Mouse (Mus musculus): Measurements from ENCODE around the gene Commd9.
A peak's percentile ranks its signal among the peaks of the same experiment; 100 is the strongest.

The Commd9 gene

DNA sequence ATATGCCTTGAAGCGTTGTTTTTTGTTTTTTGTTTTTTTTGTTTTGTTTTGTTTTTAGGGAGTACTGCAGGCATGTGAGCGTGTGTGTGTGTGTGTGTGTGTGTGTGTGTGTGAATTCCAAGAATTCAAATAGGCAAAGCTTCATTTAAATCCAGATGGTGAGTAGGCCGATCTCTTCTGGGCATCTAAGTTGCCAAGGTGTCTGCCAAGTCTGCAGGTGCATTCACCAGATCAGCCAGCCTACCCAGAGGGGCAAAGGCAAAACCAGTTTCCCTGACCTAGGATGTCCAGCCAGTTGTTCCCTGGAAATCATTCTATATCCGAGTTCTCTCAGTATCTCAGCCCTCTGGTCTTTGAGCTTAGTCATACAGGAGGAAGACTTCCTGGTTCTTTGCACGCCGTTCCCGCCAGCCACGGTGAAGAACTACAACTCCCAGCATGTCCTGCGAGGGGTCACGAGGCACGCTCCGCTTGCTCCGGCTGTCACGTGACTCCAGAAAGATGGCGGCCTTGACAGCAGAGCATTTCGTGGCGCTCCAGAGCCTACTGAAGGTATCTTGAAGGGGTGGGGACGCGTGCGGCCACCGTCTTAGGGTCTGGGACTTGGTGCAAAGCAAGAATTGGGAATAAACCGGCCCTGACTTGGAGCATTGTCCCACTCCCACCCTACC lies at the start of gene Commd9:
Gene Commd9, plus strand, starts transcription at position 480 of the 671 bp plus-strand sequence.
- DNase-seq (ENCODE audit: low spot score), result peak; percentile 88

DNA sequence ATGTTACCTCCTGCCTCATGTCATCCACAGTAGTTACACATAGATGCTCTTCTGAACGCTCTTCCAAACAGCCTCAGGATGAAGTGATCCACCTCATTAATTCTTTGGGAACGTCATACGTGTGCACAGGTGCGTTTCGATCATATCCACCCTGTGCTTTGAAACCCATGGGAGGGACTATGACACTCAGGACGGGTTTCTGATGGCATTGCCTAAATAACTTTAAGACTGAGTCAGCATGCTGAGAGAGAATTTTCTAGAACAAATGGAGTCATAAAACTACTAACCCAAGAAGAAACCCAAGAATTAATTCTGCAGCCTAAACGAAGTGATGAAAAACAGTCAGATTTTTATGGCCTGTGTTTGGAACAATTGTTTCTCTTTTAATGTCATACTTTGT lies 43.3 kb upstream of the Commd9 start:
- no peak for DNase-seq (ENCODE audit: low spot score)

DNA sequence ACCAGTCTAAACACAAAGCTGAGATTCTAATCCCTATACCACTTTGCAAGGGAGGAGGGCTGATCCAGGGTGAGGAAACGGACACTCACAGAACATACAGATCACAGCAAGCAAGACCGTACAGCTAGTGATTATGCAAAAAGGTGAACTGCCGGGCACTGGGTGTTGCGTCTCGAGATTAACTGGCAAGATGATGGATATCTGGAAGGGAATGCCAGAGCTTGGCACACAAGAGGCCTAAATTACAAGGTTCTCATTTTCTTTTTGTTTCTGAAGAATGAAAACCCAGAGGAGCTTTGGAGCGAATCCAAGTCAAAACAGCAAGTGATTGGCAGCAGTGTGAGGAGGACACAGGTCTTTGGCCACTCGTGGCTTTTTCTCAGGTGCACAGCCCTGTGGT lies 31.3 kb upstream of the Commd9 start:
- no peak for DNase-seq (ENCODE audit: low spot score)

DNA sequence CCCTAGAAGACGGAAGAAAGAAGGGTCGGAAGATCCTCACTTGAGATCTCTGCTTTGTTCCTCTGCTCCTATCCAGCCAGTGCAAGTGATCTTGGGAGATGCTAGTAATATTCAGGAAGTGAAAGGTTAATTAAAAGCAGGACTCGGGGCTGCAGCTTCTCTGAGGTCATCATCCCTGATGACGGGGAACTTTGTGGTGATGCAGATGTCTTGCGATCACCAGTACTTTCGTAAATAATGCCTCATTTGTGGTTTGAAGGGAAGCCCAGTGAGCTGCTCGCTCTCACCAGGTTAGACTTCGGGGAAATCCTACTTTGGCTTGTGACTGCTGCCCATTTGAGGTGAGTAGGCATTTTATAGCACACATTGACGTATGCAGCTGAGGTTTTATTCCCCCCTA lies 29.9 kb upstream of the Commd9 start:
- DNase-seq (ENCODE audit: low spot score), result no peak

DNA sequence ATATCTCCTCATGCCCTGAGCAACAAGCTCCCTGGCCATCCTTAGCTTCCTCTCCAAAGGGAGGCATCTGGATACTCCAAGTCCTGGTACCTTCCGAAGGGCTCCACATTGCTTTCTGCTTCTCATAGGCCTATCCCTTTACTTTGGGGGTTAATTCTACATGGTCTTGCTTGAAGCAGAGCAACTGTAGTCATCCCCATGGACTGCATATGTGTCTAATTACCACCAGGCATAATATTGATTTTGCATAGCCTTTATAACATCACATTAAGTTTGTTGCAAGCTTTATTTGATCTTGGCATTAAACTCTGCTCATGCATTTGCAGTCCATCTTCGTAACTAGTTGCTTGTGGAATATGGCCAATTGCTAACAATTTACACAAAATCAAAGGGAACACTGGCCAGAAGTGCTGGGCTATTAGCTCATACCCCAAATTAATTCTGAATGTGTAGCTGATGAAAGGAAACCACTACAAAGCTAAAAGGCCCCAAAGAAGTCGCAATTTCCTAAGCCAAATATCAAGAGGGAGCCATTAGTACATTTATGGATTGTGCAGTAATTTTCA lies 25.0 kb upstream of the Commd9 start:
- no peak for DNase-seq (ENCODE audit: low spot score)

DNA sequence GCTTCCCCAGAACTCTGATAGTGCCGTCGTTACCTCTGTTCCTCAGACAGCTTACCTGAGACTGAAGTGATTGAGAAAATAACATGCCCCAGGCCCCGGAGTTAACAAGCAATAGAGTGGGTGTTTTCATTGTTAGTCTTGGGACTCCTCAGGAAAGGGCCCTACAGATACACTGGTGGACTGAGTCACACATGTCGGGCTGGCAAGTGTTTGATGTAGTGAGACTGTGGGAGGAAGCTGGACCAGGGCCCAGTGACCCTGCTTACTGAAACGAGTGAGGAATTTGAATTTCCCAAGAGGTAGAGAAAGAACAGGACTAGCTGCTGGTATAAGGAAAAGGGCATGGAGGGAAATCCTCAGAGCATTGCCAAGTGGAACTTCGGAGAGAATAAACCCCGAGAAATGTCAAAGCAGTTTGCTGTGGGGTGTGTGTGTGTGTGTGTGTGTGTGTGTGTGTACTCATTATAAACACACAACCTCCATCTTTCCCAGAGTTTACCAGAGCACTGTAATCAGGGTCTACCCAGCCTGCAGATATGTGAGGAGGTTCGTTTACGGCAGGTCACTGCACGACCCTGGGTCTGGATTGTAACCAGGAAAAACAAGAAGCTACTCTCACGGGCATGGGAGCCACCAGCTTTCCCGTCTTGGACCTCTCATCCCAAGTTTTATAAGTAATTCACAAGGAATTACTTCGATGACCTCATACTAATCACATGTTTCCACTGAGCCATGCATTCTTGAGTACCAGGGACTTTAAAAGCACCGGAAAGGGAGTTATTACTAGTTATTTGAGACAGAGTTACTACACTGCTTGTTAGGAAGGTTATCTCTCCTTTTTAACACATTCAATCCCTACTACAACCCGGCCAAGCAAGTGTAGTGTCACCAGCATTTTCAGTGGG lies 23.6 kb upstream of the Commd9 start:
- peak; percentile 47 for DNase-seq (ENCODE audit: low spot score)

DNA sequence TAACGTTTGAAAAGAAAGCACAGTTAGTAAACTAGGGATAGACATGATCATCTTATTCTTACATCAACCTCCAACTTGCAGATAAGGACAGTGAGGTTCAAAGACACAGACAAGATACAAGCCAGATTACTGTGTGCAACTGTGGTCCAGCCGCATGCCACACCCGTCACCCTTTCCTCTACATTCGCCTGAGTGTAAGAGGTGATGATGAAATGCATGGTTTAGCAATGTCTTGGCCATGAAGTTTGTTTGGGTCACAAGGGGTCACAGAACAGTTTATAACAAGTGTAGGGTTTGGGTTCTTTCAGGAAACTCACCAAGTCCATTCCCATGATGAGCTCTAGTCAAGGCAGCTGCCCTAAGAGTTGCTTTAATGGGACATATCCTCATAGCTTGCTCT lies 17.4 kb upstream of the Commd9 start:
- DNase-seq (ENCODE audit: low spot score), result no peak

DNA sequence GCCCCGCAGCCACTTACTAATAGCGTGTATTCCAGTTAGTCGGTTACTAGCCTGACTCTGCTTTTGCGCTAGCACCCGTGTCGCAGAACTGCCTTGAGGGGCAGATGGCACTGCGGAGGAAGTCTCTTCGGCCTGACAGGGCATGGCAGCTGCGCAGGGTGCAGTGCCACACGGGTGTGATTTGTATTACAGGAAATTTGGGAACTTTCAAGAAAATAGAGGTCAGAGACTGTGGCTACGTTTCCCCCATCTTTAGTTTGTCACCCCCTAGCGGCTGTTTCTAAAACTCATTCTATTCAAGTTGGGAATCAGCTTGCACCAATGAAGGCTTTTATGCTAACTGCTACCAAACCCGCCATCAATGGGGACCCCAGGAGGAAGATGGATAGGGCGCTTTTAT lies 14.9 kb upstream of the Commd9 start:
- no peak for DNase-seq (ENCODE audit: low spot score)

DNA sequence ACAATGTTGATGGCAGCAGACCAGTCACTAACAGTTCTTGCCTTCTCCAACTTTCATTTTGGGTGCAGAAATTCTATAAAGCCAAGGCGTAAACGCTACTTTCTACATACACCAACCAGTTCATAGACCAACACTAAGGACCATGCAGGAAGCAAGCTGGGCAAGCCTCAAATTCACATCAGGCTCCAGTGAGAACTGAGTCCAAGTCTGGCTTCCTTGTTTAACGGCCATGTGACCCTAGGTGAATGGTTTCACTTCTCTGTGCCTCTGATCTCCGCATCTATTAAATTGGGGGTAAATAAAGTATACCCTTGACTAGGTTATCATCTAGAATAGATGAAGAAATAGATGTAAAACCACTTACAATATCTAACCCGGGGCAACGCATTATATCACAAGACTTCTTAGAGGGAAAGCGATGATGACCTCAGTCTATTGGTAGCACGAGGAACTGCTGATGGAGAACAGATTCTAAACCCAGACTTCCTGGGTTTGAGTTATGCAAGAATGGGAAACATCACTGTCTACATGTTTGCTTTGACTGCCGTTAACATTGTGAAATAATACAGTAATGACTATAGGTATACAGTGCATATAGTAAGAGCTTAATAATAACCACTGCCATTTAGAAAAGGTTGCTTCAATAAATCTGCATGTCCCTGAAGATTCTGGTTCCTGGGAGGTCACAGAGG lies 4.4 kb upstream of the Commd9 start:
- DNase-seq (ENCODE audit: low spot score), result no peak

DNA sequence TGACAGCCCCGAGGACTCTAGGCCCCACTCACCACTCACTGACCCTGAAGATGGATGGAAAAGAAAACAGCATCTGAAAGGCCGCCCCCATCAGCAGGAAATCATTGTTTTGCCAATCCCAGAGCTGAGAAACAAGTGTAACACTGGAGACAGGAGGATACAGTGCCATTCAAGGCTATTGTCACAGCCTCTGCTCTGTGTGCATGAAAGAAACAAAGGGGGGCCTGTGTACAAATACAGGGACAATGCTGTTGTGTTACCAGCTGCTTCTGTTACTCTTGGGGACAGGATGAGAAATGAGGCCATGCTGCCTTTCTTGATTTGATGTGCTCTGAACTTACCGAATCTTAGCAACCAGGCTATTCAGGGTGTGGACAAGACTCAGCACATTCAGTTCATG lies 3.0 kb upstream of the Commd9 start, which contains the start of gene Prr5l:
Gene Prr5l, minus strand, starts transcription at position 30 of the 400 bp plus-strand sequence.
- DNase-seq (ENCODE audit: low spot score), result no peak

DNA sequence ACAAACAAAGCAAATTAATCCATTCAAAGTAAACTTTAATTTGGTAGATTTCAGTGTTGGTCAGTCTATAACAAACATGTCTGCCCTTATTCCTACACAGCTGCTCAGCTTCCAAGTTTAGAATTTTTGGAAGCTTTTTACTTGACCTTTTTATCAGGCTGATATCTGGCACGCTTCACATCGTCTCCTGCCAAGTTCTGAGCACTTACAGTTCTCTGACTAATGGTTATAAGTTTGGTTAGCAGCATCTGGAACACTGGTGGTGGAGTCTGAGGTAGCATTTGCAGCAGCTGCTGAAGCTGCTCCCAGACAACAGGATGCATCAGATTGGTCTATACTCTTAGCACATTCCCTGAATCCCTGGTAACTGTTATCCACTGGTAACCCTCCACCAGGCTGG lies 1.8 kb upstream of the Commd9 start:
- no peak for DNase-seq (ENCODE audit: low spot score)

DNA sequence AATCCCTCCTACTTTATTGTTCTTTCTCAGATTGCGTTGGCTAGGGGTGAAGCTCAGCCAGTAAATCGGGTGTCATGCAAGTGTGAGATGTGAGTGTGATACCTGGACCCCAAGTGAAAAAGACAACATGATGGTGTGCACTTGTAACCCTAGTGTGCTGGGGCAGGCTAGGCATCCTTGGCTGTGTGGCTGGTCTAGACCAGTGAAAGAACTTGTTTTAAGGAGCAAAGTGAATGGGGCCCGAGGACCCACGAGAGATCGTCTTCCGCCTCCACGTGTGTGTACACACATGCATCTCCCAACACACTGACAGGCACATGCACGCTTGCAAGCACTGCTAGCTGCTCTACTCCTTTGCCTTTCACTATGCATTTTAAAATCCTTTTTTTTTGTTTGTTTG lies 2.8 kb downstream of the Commd9 start:
- no peak for DNase-seq (ENCODE audit: low spot score)

DNA sequence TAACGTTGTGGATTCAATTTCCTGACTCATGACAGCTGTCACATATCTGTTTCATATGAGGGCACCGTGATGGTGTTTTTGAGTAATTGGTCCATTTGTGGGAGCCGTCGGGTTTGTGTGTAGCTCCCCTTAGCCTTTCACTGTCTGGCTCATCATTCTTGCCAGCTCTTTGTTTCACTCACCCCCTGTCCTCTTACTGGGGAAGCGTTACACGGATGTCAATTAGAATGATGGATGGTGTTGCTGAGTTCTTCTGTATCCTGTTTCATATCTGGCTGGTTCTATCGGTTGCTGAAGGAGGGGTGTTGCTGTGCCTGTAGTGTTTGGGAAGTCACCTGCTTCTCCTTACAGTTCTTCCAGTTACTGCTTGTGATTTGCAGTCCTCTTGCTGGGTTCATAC lies 5.1 kb downstream of the Commd9 start:
- DNase-seq (ENCODE audit: low spot score), result no peak

DNA sequence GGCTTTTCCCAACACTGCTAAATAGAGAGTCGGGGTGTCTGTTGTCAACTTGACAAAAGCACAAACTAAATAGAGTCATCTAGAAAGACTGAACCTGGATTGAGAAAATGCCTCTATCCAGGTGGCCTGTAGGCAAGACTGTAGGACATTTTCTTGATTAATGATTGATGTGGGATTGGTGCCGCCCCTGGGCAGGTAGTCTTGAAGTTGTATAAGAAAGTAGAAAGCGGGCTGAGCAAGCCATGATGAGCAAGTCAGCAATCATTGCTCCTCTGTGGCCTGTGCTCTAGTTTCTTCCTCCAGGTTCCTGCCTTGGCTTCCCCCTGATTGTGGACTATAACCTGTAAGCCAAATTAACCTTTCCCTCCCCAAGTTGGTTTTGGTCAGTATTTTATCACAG lies 8.1 kb downstream of the Commd9 start:
- DNase-seq (ENCODE audit: low spot score), result no peak

DNA sequence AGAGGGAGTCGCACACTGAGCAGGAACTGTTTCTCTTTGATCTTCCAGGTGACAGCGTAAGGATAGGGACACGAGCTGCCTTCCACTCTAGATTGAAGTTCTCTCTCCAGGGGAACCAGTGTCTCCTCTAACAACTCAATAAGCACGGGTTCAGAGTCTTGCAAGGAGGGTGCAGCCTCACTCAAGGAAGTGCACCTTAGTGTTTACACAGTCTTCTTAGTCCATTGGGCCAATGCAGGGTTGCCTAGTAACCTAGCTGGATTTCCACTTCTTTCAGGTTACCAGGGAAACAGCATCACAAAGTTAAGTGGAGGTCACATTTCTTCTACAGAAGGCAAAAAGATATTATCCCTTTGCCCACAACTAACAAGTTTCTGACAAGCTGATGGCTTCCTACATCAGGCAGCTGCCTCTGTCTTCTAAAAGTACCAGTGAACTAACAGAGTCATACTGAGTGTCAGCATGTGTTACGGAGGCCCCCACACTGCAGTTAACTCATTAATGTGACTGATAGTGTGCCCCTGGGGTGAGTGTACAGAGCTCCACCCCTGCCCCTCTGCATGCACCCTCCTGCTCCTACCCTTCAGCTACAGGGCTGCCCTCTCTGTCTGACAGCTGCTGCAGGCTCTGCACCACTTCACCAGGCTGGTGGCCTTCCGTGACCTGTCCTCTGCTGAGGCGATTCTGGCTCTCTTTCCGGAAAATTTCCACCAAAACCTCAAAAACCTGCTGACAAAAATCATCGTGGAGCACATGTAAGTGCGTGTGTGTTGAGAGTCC lies 10.6 kb downstream of the Commd9 start:
- DNase-seq (ENCODE audit: low spot score), result no peak

DNA sequence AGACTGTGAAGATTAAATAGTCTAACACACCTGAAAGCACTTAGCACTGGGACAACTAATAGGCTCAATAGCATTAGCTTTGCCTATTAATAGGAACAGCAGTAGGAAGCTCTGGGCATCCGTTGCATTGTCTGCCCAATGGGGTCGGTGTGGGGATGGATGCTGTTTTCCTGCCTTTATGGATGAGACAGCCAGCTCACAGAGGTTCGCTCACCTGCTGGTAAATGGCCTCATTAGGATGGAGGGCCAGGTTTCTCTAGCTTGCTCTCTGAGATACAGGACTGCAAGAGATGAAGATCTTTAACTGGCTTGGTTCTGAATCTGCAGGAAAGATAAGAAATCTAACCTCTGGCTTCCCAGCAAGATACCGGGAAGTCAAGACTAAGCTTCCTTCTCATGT lies 16.1 kb downstream of the Commd9 start:
- DNase-seq (ENCODE audit: low spot score), result no peak

DNA sequence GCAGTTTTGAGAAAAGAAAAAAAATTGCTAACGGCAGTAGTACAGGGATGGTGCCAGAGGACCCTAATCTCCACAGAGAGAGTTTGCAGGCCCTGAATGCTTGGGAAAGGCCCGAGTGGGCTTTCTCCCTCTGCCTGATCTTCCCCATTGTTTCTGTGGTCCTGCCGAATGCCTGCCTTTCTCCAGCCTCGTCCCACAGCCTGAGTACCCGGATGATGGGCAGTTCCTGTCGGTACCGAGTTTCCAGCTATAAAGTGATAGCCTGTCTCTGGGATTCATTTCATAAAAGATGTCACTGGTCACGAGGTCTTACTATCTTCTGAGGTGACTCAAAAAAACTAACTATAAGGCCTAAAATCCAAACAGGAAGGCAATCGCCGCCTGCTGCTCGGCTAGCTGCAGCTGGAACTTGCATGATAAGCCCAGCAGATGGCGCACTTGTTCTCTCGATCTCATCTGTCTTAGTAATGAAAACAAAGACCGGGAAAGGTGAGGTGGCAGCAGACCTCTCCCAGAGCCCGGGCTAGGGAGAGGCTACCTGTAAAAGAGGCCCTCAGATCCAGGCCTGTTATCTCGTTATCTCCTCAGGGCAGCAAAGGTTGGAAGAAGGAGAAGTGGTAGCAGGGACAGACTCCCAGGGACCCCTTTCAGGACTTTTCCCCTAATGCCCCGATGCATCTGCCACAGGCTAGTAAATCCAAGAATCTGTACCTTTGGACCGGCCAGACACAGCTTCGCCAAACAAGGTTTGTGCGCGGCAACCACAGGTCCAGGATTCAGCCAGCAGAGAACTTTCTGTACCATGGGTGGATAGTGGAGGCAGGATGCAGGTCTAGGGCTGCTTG lies 19.7 kb downstream of the Commd9 start:
- peak; percentile 66 for DNase-seq (ENCODE audit: low spot score)

DNA sequence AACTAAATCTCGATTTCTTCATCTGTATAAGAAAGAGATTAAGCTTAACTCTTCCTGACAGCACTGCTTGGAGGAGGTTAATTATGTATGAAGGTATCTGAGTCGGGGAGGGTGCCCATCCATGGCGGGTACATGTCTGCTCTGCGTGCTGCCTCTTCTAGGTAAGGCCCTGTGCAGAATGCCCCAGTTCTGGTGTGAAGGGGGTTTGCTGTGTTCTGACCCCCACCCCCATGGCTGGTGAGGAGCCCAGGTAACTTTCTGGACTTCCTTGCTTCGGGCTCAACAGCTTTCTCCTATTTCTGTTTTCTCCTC lies 20.3 kb downstream of the Commd9 start:
- no peak for DNase-seq (ENCODE audit: low spot score)

DNA sequence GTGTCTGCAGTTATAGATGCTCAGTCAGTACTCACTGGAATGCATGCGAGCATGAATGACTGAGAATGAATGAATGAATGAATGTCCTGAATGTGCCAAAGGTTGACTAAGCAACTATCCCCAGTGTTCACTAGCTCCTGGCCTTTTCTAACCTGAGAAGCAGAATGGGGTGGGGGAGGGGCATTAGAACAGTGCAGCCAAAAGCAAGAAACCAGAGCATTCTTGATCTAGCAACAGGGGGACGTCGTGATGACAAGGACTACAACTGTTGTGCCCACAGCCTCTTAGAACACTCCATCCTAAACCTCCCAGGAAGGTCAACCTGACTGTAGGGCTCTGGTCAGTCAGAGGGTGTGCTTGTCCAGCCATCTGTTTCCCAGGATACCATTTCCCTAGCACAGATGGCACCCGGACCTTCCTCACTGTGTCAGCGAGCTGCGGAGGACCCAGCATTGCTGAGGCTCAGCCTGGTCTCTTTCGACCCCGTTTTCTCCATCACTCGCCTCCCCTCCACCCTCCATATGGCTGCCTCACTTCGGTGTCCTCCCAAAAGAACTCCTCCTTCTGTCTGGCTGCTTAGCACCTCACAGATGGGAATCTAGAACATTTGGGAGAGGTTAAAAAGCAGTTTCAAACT lies 21.5 kb downstream of the Commd9 start:
- DNase-seq (ENCODE audit: low spot score), result no peak

DNA sequence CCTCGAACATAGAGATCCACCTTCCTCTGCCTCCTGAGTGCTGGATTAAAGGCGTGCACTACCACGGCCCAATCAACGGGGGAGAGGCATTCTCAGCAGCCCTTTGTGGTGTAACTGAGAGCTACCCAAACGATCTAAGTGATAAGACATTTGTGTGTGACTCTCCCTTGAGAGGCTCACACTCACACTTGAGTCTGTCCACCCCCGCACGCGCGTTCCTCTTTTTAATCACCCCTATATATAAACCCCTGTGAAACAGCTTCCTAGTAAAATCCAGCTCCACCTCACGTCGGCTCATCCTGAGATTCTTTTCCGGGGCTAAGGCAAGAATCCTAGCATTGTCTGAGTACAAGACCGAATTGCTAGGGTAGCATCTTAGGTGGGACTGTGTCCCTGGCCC lies 22.7 kb downstream of the Commd9 start:
- DNase-seq (ENCODE audit: low spot score), result no peak

Measured in ovary, postnatal 36 days (tissue).